Mouse (Mus musculus) brain, embryonic 18.5 days (tissue): ENCODE measurements around the gene Hspa12b.

ENCODE experiments used
- DNase-seq: peaks from one replicate; pipeline ENCODE4 v3.0.0-alpha.2; 2012; ENCODE audit warnings: low read depth, low spot score

Gene Hspa12b

GRCm38 (mm10) chr2:131179246-131179886 lies 52.3 kb downstream of the Hspa12b start:
- DNase-seq = no peak

GRCm38 (mm10) chr2:131179990-131180587 lies 53.0 kb downstream of the Hspa12b start, which contains the start of gene Cenpb:
Gene Cenpb (minus strand): TSS chr2:131180067.
- no peak for DNase-seq

- DNase-seq = no peak
These were observed 59.3 kb downstream of the Hspa12b start for GRCm38 (mm10) chr2:131186343-131186742.

- DNase-seq = no peak
These were observed 59.9 kb downstream of the Hspa12b start, which contains the start of the genes Cdc25b and Spef1 for GRCm38 (mm10) chr2:131186771-131187601. Gene Cdc25b (plus strand): TSS chr2:131186949. Gene Spef1 (minus strand): TSS chr2:131187282.

- DNase-seq = no peak
These were observed 60.5 kb downstream of the Hspa12b start for GRCm38 (mm10) chr2:131187602-131187922.

GRCm38 (mm10) chr2:131188311-131188710 lies 61.2 kb downstream of the Hspa12b start:
- no peak for DNase-seq

GRCm38 (mm10) chr2:131189521-131190309 lies 62.6 kb downstream of the Hspa12b start:
- no peak for DNase-seq

- DNase-seq = no peak
These were observed 63.4 kb downstream of the Hspa12b start for GRCm38 (mm10) chr2:131190344-131191004.

- no peak for DNase-seq
These were observed 63.9 kb downstream of the Hspa12b start for GRCm38 (mm10) chr2:131191005-131191390.
